Mouse (Mus musculus) ES-Bruce4 (cell line): ENCODE data around the gene Nfasc.

Source experiments
- CTCF ChIP-seq: IDR thresholded peaks from one replicate; pipeline ENCODE4 v1.8.1; 2011; ENCODE audit warnings: low read depth, low read length
- EP300 ChIP-seq: IDR thresholded peaks from 2 replicates; pipeline ENCODE4 v1.6.1; 2011; ENCODE audit warnings: low read depth, low read length; ENCODE audit not compliant: insufficient read depth
- POLR2A ChIP-seq: IDR thresholded peaks from one replicate; pipeline ENCODE4 v1.8.1; 2011; ENCODE audit warnings: low read length; ENCODE audit not compliant: insufficient read depth

DNA sequence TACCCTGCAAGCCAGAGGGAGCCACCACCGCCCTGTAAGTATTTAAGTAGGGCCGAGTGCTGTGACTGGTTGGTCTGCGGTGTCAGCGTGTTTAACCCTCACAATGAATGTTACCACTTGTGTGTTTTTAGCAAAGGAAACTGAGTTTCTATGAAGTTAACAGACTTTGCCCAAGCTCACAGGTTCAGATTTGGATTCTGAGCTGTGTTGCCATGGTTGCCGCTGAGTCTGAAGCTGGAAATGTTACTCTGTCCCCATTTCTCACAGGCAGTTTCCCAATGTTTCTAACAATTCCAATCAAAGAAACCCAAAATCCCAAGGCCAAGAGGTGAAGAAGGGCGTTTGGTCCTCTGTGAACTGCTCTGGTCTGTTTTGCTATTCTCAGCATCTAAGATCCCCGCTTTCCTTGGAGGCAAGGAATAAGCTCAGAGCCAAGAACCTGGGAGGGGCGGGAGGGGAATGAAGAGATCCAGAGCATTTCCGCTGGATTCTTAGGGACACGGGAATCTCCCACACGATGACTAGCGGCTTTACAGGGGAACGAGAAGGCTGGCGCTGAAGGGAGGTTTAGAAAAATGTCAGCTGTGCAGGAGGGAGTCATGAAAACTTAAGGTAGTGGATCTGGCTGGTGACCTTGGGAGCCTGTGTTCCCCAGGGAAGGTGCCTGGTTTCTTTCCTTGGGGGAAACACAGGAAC is 117.8 kb downstream of the Nfasc start:
- TF ChIP-seq CTCF: no peak
- TF ChIP-seq POLR2A: no peak
- TF ChIP-seq EP300: no peak
